Mouse (Mus musculus): ENCODE results near the gene Gm16430. TPM values are rescaled to one million over a fixed set of nuclear protein-coding genes. Genes with fewer than 3 reads are reported as not detected.
"Not testable (repeated sequence)": the region's sequence is repeated elsewhere in the genome, so short reads cannot be mapped to it uniquely, and the experiment has no call there.

The Gm16430 gene
- not detected in 2 replicates for total RNA-seq (2021)
- long read RNA-seq = 0 reads

- DNase-seq = not testable (repeated sequence)
These were observed at the start of gene Gm16430 for GRCm38 (mm10) chrX:54621911-54622310. TSS of gene Gm16430 (plus strand) at chrX:54622211.

Other genes with a start within 250 kb of the Gm16430 start
- not detected in 2 replicates for gene Gm16405, start 91.0 kb upstream of the Gm16430 start, total RNA-seq (2021)

Data from adrenal gland, postnatal 25 days (tissue).